Mouse (Mus musculus) forebrain, postnatal 0 days (tissue): ENCODE data around the gene Cpxm1. TPM values are rescaled to one million over a fixed set of nuclear protein-coding genes. Genes with fewer than 3 reads are reported as not detected.

Experiments
- ATAC-seq: fragments of 200-750 bp; cut with Nextera tagmentation; 2 replicates; pipeline ENCODE4 v1.8.0; 2017; ENCODE audit warnings: mild to moderate bottlenecking, moderate library complexity
- DNase-seq: peaks from one replicate; pipeline ENCODE4 v3.0.0-alpha.2; 2015
- H3K27ac ChIP-seq: fragments of 300-500 bp; sonication (generic); 2 replicates; pipeline ENCODE4 v1.5.1; 2014; ENCODE audit warnings: low read depth, mild to moderate bottlenecking, antibody characterized with exemption, low read length, moderate library complexity, mixed read lengths
- H3K27me3 ChIP-seq: fragments of 300-500 bp; sonication (generic); 2 replicates; pipeline ENCODE4 v1.6.1; 2014; ENCODE audit warnings: mild to moderate bottlenecking, low read length, mixed read lengths; ENCODE audit not compliant: insufficient read depth
- H3K36me3 ChIP-seq: fragments of 300-500 bp; sonication (generic); 2 replicates; pipeline ENCODE4 v1.6.1; 2014; ENCODE audit warnings: mild to moderate bottlenecking, moderate library complexity; ENCODE audit not compliant: insufficient read depth
- H3K4me1 ChIP-seq: fragments of 300-500 bp; sonication (generic); 2 replicates; pipeline ENCODE4 v1.6.1; 2014; ENCODE audit warnings: antibody characterized with exemption; ENCODE audit not compliant: insufficient read depth
- H3K4me2 ChIP-seq: fragments of 300-500 bp; sonication (generic); 2 replicates; pipeline ENCODE4 v1.6.1; 2014; ENCODE audit warnings: low read depth, mild to moderate bottlenecking, moderate library complexity
- H3K4me3 ChIP-seq: fragments of 300-500 bp; sonication (generic); 2 replicates; pipeline ENCODE4 v1.5.1; 2014; ENCODE audit warnings: low read depth, low read length, mixed read lengths
- H3K9ac ChIP-seq: fragments of 300-500 bp; sonication (generic); 2 replicates; pipeline ENCODE4 v1.6.1; 2014; ENCODE audit warnings: mild to moderate bottlenecking
- H3K9me3 ChIP-seq: fragments of 300-500 bp; sonication (generic); 2 replicates; pipeline ENCODE4 v1.6.1; 2016; ENCODE audit warnings: low read length
- CTCF ChIP-seq: sonication (generic); IDR thresholded peaks from 2 replicates; pipeline ENCODE4 v1.5.1; 2016; ENCODE audit warnings: antibody characterized with exemption, control low read depth, low read depth
- WGBS: fragments of 180-500 bp; shearing (Covaris S2); extraction: QIAGEN DNeasy Blood & Tissue Kit; methylation state at CpG from one replicate; pipeline ENCODE4 v1.1.7; 2014; 5-methylcytosine and 5-hydroxymethylcytosine counted together
- polyA plus RNA-seq: library from polyadenylated mRNA; unstranded; fragments of >200 nt; fragmentation: Nextera tagmentation; extraction: Ambion mirVana; gene quantifications from 2 replicates; pipeline ENCODE4 v1.2.1, GENCODE M21; 2015
- total RNA-seq: library from RNA; depleted of rRNA; stranded (reverse); fragments of >200 nt; gene quantifications from 2 replicates; pipeline ENCODE4 v1.2.3, GENCODE M21; 2014; rRNA removed

The Cpxm1 gene
- total and polyA plus RNA-seq, 2 experiments from 2014 or later: 20.4 to 22.4 TPM

GRCm38 (mm10) chr2:130341220-130341580 is 56.2 kb downstream of the Cpxm1 start:
- no peak overlapping the region for H3K4me2 ChIP-seq
- H3K36me3 ChIP-seq: no peaks in the 10 kb centered on the region
- H3K9me3 ChIP-seq: no peaks in the 10 kb centered on the region
- 85% methylated on average over 7 of the region's 7 CpGs for WGBS
- H3K27me3 ChIP-seq: no peaks in the 10 kb centered on the region
- DNase-seq: no peak
- no peak for ATAC-seq
- H3K9ac ChIP-seq: no peak overlapping the region
- H3K4me3 ChIP-seq: no peak overlapping the region
- no peak for TF ChIP-seq CTCF
- no peaks in the 10 kb centered on the region; the same call in 1 of the 2 replicates for H3K4me1 ChIP-seq
- H3K27ac ChIP-seq: no peak overlapping the region

Other genes starting within 250 kb of the Cpxm1 start
- gene Snrpb, start 218.2 kb downstream of the Cpxm1 start, total RNA-seq: 306 TPM in 2 replicates
- gene Snrpb, start 218.2 kb downstream of the Cpxm1 start, polyA plus RNA-seq: 334 and 388 TPM in 2 replicates
- not detected in 2 replicates for gene Tmc2, start 202.4 kb downstream of the Cpxm1 start, total RNA-seq
- not detected in 2 replicates for gene Tmc2, start 202.4 kb downstream of the Cpxm1 start, polyA plus RNA-seq
- 173 and 183 TPM in 2 replicates for gene Nop56, start 123.1 kb downstream of the Cpxm1 start, total RNA-seq
- gene Nop56, start 123.1 kb downstream of the Cpxm1 start, polyA plus RNA-seq: 220 and 243 TPM in 2 replicates
- 137 and 175 TPM in 2 replicates for gene Idh3b, start 113.0 kb downstream of the Cpxm1 start, total RNA-seq
- gene Idh3b, start 113.0 kb downstream of the Cpxm1 start, polyA plus RNA-seq: 151 and 169 TPM in 2 replicates
- 9.3 and 15.1 TPM in 2 replicates for gene Ebf4, start 102.4 kb downstream of the Cpxm1 start, total RNA-seq
- 3.5 and 4.8 TPM in 2 replicates for gene Ebf4, start 102.4 kb downstream of the Cpxm1 start, polyA plus RNA-seq
- not detected in 2 replicates for gene Gm28372, start 7.7 kb upstream of the Cpxm1 start, total RNA-seq
- not detected in 2 replicates for gene Gm28372, start 7.7 kb upstream of the Cpxm1 start, polyA plus RNA-seq
- gene 1700020A23Rik, start 7.7 kb upstream of the Cpxm1 start, total RNA-seq: not detected in 2 replicates
- gene 1700020A23Rik, start 7.7 kb upstream of the Cpxm1 start, polyA plus RNA-seq: 0.45 TPM in 1 of 2 replicates, not detected in the other
- not detected in 2 replicates for gene Tmem239, start 8.9 kb upstream of the Cpxm1 start, total RNA-seq
- gene Tmem239, start 8.9 kb upstream of the Cpxm1 start, polyA plus RNA-seq: 0.16 TPM in 1 of 2 replicates, not detected in the other
- 78.7 and 99.8 TPM in 2 replicates for gene Vps16, start 26.8 kb upstream of the Cpxm1 start, total RNA-seq
- gene Vps16, start 26.8 kb upstream of the Cpxm1 start, polyA plus RNA-seq: 68.7 and 76.7 TPM in 2 replicates
- 15.9 and 18.0 TPM in 2 replicates for gene Pced1a, start 27.1 kb upstream of the Cpxm1 start, total RNA-seq
- gene Pced1a, start 27.1 kb upstream of the Cpxm1 start, polyA plus RNA-seq: 7.9 and 9.2 TPM in 2 replicates
- gene Ptpra, start 52.7 kb upstream of the Cpxm1 start, total RNA-seq: 154 and 167 TPM in 2 replicates
- gene Ptpra, start 52.7 kb upstream of the Cpxm1 start, polyA plus RNA-seq: 142 and 162 TPM in 2 replicates
- 46.2 and 59.7 TPM in 2 replicates for gene Mrps26, start 166.2 kb upstream of the Cpxm1 start, total RNA-seq
- gene Mrps26, start 166.2 kb upstream of the Cpxm1 start, polyA plus RNA-seq: 113 and 119 TPM in 2 replicates
- 4.0 and 8.8 TPM in 2 replicates for gene Oxt, start 178.6 kb upstream of the Cpxm1 start, total RNA-seq
- gene Oxt, start 178.6 kb upstream of the Cpxm1 start, polyA plus RNA-seq: 2.2 and 8.1 TPM in 2 replicates
- 87.2 and 92.1 TPM in 2 replicates for gene Avp, start 185.0 kb upstream of the Cpxm1 start, total RNA-seq
- gene Avp, start 185.0 kb upstream of the Cpxm1 start, polyA plus RNA-seq: 83.0 and 181 TPM in 2 replicates
- 10.0 and 11.0 TPM in 2 replicates for gene Fastkd5, start 232.5 kb upstream of the Cpxm1 start, total RNA-seq
- gene Fastkd5, start 232.5 kb upstream of the Cpxm1 start, polyA plus RNA-seq: 7.1 and 8.1 TPM in 2 replicates
- gene Ubox5, start 232.5 kb upstream of the Cpxm1 start, total RNA-seq: 5.5 and 6.6 TPM in 2 replicates
- 5.9 and 7.3 TPM in 2 replicates for gene Ubox5, start 232.5 kb upstream of the Cpxm1 start, polyA plus RNA-seq
- 33.5 and 35.5 TPM in 2 replicates for gene Lzts3, start 245.2 kb upstream of the Cpxm1 start, total RNA-seq
- 4.7 and 11.3 TPM in 2 replicates for gene Lzts3, start 245.2 kb upstream of the Cpxm1 start, polyA plus RNA-seq